30 mouse cellular contexts compared by ENCODE assay signal in genomic region chr16:8549506-8549905, GRCm38 (mm10). TPM values are rescaled to one million over a fixed set of nuclear protein-coding genes. Genes with fewer than 3 reads are reported as not detected.
DNase-seq lines count a peak whose midpoint lies in the region; ATAC-seq and TF ChIP-seq lines count a peak whose summit lies in the region.
"Had no signal": no experiment of that assay in that cellular context is flagged by ENCODE, and none has a peak within 500 bp of the region (broad histone marks: within the 10 kb centered on the region; RNA-seq: fewer than 3 reads in every experiment).

No protein-coding gene starts in this region.

- H3K36me3 ChIP-seq in liver, postnatal 0 days (replicated peaks; ENCODE audit: insufficient read depth, low read length) = no peaks in the 10 kb centered on the region; the same call in 1 of the 2 replicates
- 0 out of 2 replicates have a peak, but pooled peaks cover 5% of the 10 kb centered on the region for H3K36me3 ChIP-seq in intestine, embryonic 16.5 days (ENCODE audit: control insufficient read depth, insufficient read depth, low read length)
- H3K36me3 ChIP-seq: hindbrain, embryonic 10.5 days had no signal

- H3K9me3 ChIP-seq in liver, postnatal 0 days (ENCODE audit: low read length) = no peaks in the 10 kb centered on the region; the same call in 1 of the 2 replicates
- H3K9me3 ChIP-seq in intestine, embryonic 16.5 days (ENCODE audit: control insufficient read depth, low read length) = no peaks in the 10 kb centered on the region
- H3K9me3 ChIP-seq: embryonic facial prominence, embryonic 12.5 days; forebrain, embryonic 13.5 days; limb, embryonic 15.5 days; lung, embryonic 15.5 days had no signal

- no peak for ATAC-seq in liver, postnatal 0 days
- 0 out of 2 replicates have a peak, but pooled peaks have one; percentile 38 for ATAC-seq in intestine, embryonic 16.5 days
- ATAC-seq: activated CD4-positive, CD25-positive, alpha-beta regulatory T cell, adult 4 months; forebrain, embryonic 13.5 days; Patski had no signal

- H3K27ac ChIP-seq in liver, postnatal 0 days (ENCODE audit: low read depth) = no peak overlapping the region
- no peak overlapping the region for H3K27ac ChIP-seq in intestine, embryonic 16.5 days (ENCODE audit: low read length)
- H3K27ac ChIP-seq: embryonic facial prominence, embryonic 12.5 days; forebrain, embryonic 13.5 days; hindbrain, embryonic 10.5 days; kidney, postnatal 0 days; left cerebral cortex, adult 2 months; limb, embryonic 15.5 days; lung, embryonic 15.5 days; neural tube, embryonic 12.5 days; stomach, postnatal 0 days had no signal

- 64% methylated on average over 9 of the region's 9 CpGs for WGBS in liver, postnatal 0 days (ENCODE audit: insufficient replicate concordance)
- WGBS in intestine, embryonic 16.5 days = 73% methylated on average over 9 of the region's 9 CpGs

- no peak overlapping the region for H3K4me3 ChIP-seq in liver, postnatal 0 days (ENCODE audit: low read depth, low read length)
- no peak overlapping the region for H3K4me3 ChIP-seq in intestine, embryonic 16.5 days (ENCODE audit: low read length)
- H3K4me3 ChIP-seq: embryonic facial prominence, embryonic 12.5 days; forebrain, embryonic 13.5 days; hindbrain, embryonic 10.5 days; left cerebral cortex, adult 2 months; limb, embryonic 15.5 days; lung, embryonic 15.5 days; megakaryocyte, embryonic 14.5 days; neural tube, embryonic 12.5 days had no signal

- H3K27me3 ChIP-seq in liver, postnatal 0 days (ENCODE audit: insufficient read depth, low read length) = no peaks in the 10 kb centered on the region
- H3K27me3 ChIP-seq in intestine, embryonic 16.5 days (replicated peaks; ENCODE audit: control insufficient read depth, insufficient read depth, low read length) = no peaks in the 10 kb centered on the region
- H3K27me3 ChIP-seq: embryonic facial prominence, embryonic 12.5 days; forebrain, embryonic 13.5 days; limb, embryonic 15.5 days; lung, embryonic 15.5 days; Patski had no signal

- H3K9ac ChIP-seq in liver, postnatal 0 days (replicated peaks) = no peak overlapping the region
- no peak overlapping the region for H3K9ac ChIP-seq in intestine, embryonic 16.5 days (ENCODE audit: low read depth, low read length)
- H3K9ac ChIP-seq: embryonic facial prominence, embryonic 12.5 days; forebrain, embryonic 13.5 days; limb, embryonic 15.5 days; lung, embryonic 15.5 days; neural tube, embryonic 12.5 days had no signal

- DNase-seq in liver (peak; percentile 46), MEL-GATA-1-ER (ENCODE audit: extremely low read depth, low read depth) (peak; percentile 56), MN1 (ENCODE audit: low spot score) (no peak), adipocyte (ENCODE audit: low spot score) (no peak)
- DNase-seq in liver, postnatal 0 days = no peak
- no peak for DNase-seq in embryo, embryonic 9.5 days (ENCODE audit: extremely low spot score)
- DNase-seq: adrenal gland, postnatal 10 days; B cell, adult 2 months; cerebellum, adult 9-11 months; heart, postnatal 10 days; kidney, adult 2 months; left cerebral cortex, postnatal 4 days; lung, postnatal 36 days; midbrain, embryonic 14.5 days; right cerebral cortex, postnatal 14 days; thymus, postnatal 14 days had no signal

- TF ChIP-seq EP300 in liver, postnatal 0 days (IDR thresholded peaks at IDR 0.05; ENCODE audit: low read depth) = no peak

- no peak overlapping the region for H3K4me2 ChIP-seq in liver, postnatal 0 days (ENCODE audit: low read depth, low read length)
- H3K4me2 ChIP-seq in intestine, embryonic 16.5 days (ENCODE audit: low read depth, low read length) = no peak overlapping the region
- H3K4me2 ChIP-seq: embryonic facial prominence, embryonic 12.5 days; forebrain, embryonic 13.5 days; heart, embryonic 11.5 days; limb, embryonic 15.5 days; lung, embryonic 15.5 days; neural tube, embryonic 12.5 days had no signal

- H3K4me1 ChIP-seq in liver, postnatal 0 days (ENCODE audit: insufficient read depth) = no peaks in the 10 kb centered on the region
- H3K4me1 ChIP-seq in intestine, embryonic 16.5 days (ENCODE audit: control insufficient read depth, insufficient read depth, low read length) = 0 out of 2 replicates have a peak, but pooled peaks cover 3% of the 10 kb centered on the region
- H3K4me1 ChIP-seq: embryonic facial prominence, embryonic 12.5 days; forebrain, embryonic 13.5 days; hindbrain, embryonic 10.5 days; limb, embryonic 15.5 days; lung, embryonic 15.5 days; megakaryocyte, embryonic 14.5 days; neural tube, embryonic 12.5 days had no signal

- no peak for TF ChIP-seq CTCF in liver, postnatal 0 days (IDR thresholded peaks at IDR 0.05; ENCODE audit: low read depth)

RNA-seq across cellular contexts. Expression of gene Abat, which starts 36.3 kb away (rescaled TPM):
- polyA plus RNA-seq in liver, postnatal 0 days (2015; fragmentation: Nextera tagmentation; extraction: Ambion mirVana) = 37.8 and 39.1 TPM in 2 replicates
- polyA plus RNA-seq in intestine, embryonic 16.5 days (2015; fragmentation: Nextera tagmentation; extraction: Ambion mirVana) = 80.0 and 89.5 TPM in 2 replicates

Comparison
In these comparisons a context has a peak if more than half of its experiments do, and no peak if none do; other contexts are left out.
1. DNase-seq: peak in liver (single experiment) and MEL-GATA-1-ER (single experiment); none in liver, postnatal 0 days (single experiment), embryo, embryonic 9.5 days (single experiment), MN1 (single experiment) and adipocyte (single experiment).